Mouse (Mus musculus): ENCODE results near the gene Cers2.
"Not testable (repeated sequence)": the region's sequence is repeated elsewhere in the genome, so short reads cannot be mapped to it uniquely, and the experiment has no call there.

Cers2 gene

DNA sequence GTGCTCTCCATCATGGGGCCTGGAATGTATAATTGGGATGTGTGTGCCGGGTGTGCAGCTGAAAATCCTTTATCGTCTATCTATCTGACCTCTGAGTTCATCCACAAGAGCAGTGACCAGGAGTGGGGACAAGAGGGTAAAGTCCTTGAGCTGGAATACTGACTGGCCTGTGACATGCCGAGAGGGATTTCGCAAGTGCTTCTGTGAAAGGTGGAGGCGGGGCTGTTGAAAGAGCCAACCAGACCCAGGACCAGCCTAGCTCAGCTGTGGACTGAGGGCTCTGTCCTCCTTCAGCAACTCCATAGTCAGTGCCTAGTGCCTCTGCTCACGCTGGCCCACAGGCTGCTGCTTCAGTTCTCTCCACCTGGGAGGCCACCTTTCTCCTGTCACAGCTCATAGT lies 4.0 kb downstream of the Cers2 start:
- no peak for DNase-seq (ENCODE audit: low read depth, low spot score)

DNA sequence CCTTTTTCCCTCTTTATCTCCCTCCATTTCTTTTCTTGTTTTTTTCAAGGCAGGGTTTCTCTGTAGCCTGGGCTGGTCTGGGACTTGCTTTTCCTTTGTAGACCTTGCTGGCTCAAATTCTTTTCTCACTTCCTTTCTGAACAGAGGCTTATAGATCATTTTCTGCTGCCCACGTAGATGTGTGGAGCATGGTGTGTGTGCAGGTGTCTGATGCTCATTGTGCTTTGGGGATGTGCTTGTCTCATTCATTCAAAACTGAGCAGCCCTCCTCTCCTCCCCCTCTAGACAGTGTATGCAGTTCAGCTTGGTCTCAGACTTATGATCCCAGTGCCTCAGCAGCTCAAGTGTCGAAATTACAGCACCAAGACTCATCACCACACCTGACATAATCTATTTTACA lies 4.5 kb downstream of the Cers2 start:
- no peak for DNase-seq (ENCODE audit: low read depth, low spot score)

DNA sequence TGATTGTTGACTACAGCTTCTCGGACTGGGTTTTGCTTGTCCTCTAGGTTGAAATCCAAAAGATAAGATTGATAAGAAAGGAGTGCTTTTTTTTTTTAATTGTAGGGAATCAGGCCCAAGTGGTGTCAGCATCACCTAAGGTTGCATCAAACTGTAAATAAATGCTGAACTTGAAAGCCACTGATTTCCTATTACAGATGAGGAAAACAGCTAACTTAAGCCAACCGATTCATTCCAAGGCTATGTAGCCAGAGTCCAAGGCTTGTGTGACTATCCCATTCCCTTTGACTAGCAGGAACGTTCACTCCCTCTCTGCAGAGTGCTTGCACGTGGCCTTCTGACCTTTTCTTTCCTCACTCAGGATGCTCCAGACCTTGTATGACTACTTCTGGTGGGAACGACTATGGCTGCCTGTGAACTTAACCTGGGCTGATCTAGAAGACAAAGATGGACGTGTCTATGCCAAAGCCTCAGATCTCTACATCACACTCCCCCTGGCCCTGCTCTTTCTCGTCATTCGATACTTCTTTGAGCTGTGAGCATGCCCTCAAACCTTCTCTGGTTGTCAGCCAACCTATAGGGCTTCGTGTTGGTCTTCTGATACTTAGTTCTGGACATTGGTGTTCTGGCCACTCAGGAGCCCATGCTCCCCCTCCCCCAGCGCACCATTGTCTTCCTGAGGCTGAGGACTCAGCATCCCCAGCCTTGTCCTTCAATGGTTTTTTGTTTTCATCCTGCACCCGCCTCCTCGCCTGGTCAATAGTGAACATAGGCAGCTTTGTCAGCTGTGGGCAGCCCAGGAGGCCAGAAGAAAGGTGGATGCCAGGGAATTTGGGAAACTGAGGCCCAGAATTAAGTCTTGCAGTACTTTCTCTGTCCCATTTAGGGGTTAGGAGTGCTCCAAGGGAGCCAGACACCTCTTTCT lies 5.4 kb downstream of the Cers2 start:
- no peak for DNase-seq (ENCODE audit: low read depth, low spot score)

DNA sequence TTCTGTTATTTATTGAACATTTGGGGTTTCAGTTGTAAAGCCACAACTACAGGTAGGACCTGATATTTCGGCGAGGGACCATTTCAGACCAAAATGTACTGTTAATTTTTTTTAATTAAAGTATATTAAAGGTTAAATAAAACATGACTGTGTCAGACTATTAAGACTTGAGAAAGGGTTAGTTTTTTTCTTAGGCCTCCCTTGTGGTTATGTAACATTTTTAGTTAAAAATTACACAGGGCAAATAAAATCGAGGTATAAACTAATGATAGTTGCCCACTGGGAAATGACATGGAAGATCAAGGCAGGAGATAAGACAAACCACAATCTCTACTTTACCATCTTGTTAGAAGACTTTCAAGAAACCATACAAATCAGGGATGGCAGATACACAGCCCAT lies 8.8 kb downstream of the Cers2 start:
- no peak for DNase-seq (ENCODE audit: low read depth, low spot score)

DNA sequence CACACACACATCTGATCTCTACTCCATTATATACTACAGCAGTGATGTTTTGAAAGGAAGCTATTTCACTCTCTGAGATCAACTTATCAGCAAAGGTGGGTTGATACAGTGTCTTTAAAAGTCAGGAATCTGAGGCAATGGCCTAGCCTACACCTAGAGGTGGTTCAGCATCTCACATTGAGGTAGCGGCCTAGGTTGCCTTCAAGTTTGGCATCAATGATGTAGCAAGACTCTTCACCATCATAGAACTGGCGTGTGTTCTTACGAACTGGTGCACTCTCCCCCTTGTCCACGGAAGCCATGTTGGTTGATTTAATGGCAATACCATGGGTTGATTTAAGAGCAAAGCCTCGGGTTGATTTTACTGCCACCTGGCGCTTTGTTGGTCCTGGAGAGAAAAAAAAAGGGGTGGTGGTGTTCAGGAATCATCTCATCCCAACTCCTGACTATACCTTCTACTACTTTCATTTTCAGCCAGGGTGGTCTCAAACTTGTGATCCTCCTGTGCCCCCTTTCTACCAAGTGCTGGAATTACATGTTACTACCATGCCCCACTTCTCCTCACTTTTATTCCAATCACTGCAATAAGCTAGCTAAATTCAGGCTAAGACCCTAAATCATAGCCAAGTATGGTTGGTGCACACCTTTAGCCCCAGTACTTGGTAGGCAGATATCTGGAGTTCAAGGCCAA lies 10.0 kb downstream of the Cers2 start:
- DNase-seq (ENCODE audit: low read depth, low spot score) = no peak

DNA sequence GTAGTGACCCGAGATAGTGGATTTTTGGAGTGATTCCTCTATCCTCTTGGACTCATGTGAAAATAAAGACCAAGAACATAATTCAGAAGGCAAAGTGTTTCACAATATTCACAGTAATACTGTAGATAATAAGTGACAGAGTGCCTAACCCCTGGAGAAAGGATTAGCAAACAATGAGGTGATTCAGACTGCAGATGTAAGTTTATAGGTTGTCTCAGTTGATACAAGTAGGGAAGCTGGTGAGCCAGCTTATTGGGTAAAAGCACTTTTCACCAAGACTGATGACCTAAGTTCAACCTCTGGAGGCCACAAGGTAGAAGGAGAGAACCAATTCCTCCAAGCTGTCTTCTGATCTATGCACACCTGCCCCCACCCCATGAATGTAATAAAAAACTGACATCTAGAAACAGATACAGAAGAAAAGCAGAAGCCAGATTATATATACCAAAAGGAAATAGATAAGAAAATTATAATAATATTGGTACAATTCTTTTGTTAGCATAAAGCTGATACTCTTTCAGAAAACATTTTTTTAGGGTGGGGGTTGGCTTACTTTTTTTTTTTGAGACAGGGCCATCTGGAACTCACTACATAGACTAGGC lies 14.3 kb downstream of the Cers2 start:
- no peak for DNase-seq (ENCODE audit: low read depth, low spot score)

DNA sequence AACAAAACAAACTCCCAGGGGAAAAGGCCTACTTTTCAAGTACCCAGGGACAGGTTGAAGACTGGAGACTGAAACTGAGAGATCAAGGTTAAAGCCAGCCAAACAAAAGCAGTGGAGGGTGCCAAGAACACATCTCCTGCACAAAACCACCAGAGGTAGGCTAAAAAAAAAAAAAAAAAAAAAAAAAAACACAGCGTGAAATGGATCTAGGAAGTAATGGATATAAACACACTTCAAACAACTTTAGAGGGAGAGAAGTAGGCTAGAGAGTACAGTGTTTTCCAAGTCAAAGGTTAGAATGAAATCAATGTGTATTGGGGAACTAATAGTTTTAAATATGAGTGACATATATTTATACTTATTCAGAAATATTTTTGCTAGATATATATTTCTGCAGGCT lies 16.9 kb downstream of the Cers2 start:
- no peak for DNase-seq (ENCODE audit: low read depth, low spot score)

DNA sequence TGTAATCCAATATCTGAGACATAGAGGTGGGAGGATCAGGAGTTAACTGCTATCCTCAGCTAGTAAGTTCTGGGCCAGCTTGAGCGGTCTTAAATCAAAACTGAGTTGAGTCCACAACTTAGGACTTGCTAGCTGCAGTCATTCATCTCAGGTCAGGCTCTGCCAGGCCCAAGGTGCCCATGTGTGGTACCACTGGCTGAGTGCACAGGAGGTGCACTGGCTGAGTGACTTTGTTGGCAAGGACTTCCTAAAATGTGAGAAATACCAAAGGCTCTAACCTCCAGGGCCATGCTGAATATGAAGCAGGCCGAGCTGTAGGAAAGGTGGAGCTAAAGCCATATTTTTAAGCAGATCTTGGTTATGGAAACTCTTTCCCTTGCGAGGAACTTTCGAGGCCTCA lies 22.8 kb downstream of the Cers2 start:
- no peak for DNase-seq (ENCODE audit: low read depth, low spot score)

DNA sequence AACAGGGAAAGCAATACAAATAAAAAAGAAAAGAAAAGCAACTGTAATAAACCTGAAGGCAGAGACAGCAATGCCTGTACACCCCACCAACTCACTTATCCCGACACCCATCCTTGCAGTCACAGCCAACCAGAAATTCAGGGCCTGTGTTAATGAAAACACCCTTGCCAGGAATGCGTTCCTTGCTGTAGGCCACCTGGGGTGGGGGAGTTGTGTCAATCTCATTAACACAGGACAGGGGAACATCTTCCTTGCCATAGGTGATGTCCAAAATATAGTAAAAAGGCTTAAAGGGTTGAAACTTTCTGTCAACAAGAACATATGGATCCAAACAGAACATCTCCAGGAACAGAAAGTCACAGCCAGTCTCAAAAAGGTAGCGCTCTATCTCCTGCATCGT lies 23.7 kb downstream of the Cers2 start:
- DNase-seq (ENCODE audit: low read depth, low spot score) = no peak

DNA sequence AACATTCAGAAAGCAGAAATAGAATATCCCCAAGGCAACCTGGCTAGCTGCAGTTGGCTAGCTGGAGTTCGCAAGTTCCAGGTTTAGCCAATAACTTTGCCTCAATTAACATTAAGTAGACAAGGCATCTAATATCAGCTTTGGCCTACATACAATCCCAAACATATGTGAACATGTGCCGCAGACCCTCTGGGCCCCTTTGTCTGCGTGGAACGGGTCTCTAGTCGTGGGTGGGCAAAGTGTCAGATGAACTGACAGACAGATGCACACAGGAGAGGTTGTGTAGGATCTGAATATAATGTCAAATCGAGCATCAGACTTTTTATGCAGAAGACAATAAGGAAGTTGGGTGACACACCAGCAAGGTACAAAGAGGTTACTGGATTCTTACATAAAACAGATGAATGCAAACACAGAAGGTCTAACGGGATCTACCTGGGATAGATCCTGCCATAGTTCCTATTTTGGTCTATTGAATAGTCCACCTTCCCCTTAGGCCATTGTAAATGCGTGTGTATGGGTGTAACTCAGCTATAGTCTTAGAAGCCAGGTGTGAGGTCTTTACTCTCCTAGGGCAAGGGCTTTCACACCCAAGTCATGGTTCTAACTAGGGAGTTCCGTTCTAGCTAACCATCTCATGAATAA lies 28.9 kb downstream of the Cers2 start:
- DNase-seq (ENCODE audit: low read depth, low spot score) = not testable (repeated sequence)

DNA sequence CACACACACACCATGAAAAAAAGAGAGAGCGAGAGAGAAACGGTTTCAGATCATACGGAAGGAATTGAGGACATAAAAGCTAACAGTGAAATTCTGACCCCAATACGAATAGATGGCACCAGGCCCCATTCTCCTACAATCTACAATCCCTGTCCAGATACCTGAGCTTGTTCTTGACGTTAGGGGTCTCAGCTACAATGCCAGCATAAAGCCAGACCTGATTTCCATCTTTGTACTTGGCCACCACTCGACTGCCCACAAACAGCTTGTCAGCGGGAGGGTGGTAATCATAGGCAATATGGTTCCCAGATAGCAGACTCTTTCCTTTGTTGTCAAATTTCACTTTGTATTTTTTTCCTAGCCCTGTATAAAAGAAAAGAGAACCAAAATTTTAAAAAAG lies 31.9 kb downstream of the Cers2 start:
- no peak for DNase-seq (ENCODE audit: low read depth, low spot score)

DNA sequence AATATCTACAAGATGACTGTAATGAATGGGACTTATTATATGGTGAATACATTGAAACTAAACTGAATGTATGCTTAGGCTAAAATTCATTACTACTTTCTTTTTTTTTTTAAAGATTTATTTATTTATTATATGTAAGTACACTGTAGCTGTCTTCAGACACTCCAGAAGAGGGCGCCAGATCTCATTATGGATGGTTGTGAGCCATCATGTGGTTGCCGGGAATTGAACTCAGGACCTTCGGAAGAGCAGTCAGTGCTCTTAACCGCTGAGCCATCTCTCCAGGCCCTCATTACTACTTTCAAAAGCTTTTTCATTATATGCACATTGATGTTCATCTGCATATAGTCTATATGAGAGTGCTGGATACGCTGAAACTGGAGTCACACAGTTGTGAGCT lies 33.8 kb downstream of the Cers2 start:
- not testable (repeated sequence) for DNase-seq (ENCODE audit: low read depth, low spot score)

DNA sequence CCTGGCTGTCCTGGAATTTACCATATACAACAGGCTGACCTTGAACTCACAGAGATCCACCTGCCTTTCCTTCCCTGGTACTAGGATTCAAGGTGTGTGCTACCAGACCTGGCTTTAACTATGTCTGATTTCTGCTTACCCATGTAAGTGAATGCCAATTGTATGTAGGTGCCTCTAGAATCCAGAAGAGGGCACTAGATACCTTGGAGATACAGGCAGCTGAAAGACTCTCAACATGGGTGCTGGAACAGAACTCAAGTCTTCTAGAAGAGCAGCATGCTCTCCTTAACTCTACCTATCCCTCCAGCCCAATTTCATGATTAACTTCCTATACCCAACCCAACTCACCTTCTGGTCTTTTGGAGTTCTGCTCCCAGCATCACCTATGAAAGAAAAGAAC lies 34.9 kb downstream of the Cers2 start:
- peak; percentile 18 for DNase-seq (ENCODE audit: low read depth, low spot score)

DNA sequence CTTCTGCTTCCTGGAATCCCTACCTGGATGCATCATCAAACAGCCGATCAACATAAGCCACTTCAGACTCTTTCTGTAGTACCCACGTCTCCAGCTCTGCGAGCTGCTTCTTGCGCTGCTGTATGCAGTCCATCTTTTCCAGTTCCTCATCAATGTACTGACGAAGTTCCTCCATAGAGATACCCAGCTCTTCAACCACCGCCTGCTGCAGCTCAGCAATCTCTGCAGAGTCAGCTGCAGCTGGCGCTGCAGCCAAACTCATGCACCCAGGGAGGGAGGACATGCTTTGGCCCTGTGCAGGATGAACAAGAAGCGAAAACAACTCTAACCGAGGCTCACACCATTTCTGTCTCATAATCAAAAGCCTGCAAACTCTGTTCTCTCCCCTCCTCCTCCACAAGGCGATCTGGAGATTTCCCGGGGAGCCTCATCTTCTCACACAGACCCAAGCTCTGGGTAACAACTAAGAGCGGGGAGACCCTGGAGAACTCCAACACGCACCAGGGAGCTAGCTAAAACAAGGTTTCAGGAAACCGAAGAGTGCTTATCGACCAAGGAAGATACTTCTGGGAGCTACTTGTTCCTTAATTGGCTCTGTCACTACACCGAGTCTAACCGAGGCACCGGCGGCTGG lies 41.4 kb downstream of the Cers2 start:
- not testable (repeated sequence) for DNase-seq (ENCODE audit: low read depth, low spot score)

DNA sequence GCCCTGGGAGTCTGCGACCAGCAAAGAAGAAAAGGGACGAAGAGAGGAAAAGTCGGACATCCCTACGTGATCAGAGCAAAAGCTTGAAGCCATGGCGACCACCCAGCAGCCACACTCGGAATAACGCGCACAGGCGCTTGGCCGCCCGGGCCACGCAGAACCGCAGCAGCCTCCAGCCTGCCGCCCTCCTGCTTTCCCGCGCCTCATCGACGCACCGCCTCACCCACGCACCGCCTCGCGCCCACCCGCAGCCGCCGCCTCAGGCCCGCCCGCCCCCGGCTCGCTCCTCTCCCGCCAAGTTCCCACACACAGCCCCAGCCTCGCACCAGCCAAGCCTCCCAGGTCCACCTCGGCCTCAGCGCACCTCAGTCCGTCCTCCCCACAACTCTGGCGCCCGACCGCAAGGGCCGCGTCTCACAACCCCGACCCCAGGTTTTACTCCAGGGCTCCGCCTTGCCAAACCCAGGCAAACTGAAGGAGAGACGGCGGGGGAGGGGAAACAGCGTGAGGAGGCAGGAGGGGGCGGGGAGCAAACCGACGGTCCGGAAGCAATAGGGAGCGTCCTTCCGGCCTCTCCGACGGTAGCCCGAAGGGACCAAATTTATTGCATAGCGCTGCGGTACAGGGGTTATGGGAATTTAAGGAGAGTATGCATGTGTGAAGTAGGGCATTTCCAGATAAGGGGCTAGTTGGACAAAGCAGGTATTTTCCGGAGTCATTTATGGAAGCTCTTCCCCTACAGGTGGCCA lies 42.3 kb downstream of the Cers2 start, which contains the start of gene Setdb1:
Setdb1 (minus strand) TSS at position 502 of the 749 bp plus-strand sequence.
- peak; percentile 91 for DNase-seq (ENCODE audit: low read depth, low spot score)

DNA sequence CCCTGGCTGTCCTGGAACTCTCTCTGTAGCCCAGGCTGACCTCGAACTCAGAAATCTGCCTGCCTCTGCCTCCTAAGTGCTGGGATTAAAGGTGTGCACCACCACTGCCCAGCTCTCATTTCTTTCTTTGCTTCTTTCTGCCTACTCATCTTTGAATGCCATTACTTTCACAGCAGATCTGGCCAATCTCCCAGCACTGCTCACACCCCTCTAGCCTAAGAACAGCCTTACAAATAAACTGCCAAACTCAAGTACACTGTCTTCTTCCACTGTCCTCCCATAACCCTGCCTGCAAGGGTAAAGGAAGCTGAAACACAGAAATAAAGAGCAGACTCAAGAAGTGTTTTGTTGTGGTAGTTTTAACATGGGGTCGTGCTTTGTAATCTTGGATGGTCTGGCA lies 43.2 kb downstream of the Cers2 start:
- DNase-seq (ENCODE audit: low read depth, low spot score) = no peak

DNA sequence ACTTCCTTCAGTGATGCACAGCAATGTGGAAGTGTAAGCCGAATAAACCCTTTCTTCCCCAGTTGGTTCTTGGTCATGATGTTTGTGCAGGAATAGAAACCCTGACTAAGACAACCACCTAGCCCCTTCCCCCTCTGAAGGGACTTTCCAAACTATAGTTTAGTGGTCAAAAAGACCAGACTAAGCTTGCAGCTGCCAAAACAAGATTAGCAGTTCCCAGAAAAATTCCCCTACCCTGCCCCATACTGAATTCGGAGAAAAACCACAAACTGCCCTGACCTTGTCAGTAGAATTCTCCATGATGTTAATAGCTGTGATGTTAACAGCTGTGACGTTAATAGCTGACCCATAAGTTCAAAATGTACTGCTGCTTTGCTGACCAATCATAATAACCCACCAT lies 45.7 kb downstream of the Cers2 start:
- DNase-seq (ENCODE audit: low read depth, low spot score) = not testable (repeated sequence)

DNA sequence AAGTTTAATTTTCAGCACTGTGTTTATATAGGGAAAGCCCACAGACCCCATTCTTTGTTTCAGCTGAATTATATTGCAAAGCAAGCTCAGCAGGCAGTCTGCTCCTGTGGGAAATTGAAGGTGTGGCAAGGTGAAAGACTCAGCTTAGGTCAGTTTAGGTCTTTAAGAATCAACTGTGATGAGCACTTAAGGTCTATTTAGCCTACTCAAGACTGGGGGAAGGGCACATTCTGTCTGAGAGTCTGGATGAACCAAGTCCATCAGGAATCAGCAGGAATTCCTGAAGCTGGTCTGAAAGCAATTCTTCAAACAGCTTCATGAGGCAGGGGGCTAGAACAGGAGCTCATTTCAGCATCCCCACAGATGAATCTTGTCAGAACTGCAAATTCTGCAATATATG lies 55.5 kb downstream of the Cers2 start:
- peak; percentile 50 for DNase-seq (ENCODE audit: low read depth, low spot score)
